Mouse (Mus musculus) adrenal gland, postnatal 4 days (tissue): Measurements from ENCODE around the gene Nr4a3. TPM values are rescaled to one million over a fixed set of nuclear protein-coding genes. Genes with fewer than 3 reads are reported as not detected.

ENCODE experiments used
- DNase-seq, 2 experiments: peaks; one replicate each; pipeline ENCODE4 v3.0.0; 2021 to 2022; ENCODE audit warnings: low spot score in 2 of 2, mixed read lengths in 2 of 2
- long read RNA-seq, 2 experiments: library from polyadenylated mRNA; stranded (forward); transcript quantifications; one replicate each; pipeline ENCODE4 v2.0.0; 2021
- total RNA-seq, 2 experiments: library from RNA; stranded (reverse); gene quantifications; 2 replicates each; pipeline ENCODE4 v1.2.3; 2021

Gene Nr4a3
- total RNA-seq = 10 to 100 TPM; 31.5 to 36.2 TPM
- long read RNA-seq, experiment 1, partial matches to known transcripts = 1 of 1 reads
- long read RNA-seq, experiment 1, other reads (novel, unspliced or antisense) = 0 of 1 reads
- long read RNA-seq, experiment 2, partial matches to known transcripts = 0 of 6 reads
- long read RNA-seq, experiment 2, other reads (novel, unspliced or antisense) = 6 of 6 reads

- DNase-seq = peak; percentile 52 to 68
Observed at GRCm38 (mm10) chr4:48044491-48045211, at the start of gene Nr4a3. Nr4a3 (plus strand) TSS chr4:48045153.

GRCm38 (mm10) chr4:48002969-48003368 lies 42.0 kb upstream of the Nr4a3 start:
- no peak for DNase-seq

- DNase-seq = no peak
Observed at GRCm38 (mm10) chr4:48003456-48003855, 41.5 kb upstream of the Nr4a3 start.

- no peak for DNase-seq
Observed at GRCm38 (mm10) chr4:48006355-48006754, 38.6 kb upstream of the Nr4a3 start.

GRCm38 (mm10) chr4:48012209-48012608 lies 32.7 kb upstream of the Nr4a3 start:
- no peak for DNase-seq

GRCm38 (mm10) chr4:48022966-48023365 lies 22.0 kb upstream of the Nr4a3 start:
- no peak for DNase-seq

- DNase-seq = no peak
Observed at GRCm38 (mm10) chr4:48029652-48030051, 15.3 kb upstream of the Nr4a3 start.

DNA sequence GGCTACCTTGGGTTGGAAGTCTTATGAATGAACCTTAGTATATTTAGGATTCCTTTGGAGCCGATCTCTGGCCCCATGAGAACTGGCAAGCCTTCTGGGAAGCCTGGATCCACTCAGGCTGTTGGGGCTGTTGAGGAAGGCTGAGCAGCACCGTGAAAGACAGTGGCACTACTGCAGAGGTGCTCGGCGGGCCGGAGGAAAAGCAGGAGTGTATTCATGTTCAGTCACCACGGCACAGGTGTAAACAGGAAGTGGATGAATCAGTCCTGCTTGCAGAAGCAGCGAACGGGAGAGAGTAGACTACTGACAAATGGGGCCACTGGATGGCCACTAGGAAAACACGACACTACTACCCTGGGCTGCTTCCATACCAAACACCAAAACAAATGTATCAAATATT lies 10.7 kb upstream of the Nr4a3 start:
- no peak for DNase-seq

DNA sequence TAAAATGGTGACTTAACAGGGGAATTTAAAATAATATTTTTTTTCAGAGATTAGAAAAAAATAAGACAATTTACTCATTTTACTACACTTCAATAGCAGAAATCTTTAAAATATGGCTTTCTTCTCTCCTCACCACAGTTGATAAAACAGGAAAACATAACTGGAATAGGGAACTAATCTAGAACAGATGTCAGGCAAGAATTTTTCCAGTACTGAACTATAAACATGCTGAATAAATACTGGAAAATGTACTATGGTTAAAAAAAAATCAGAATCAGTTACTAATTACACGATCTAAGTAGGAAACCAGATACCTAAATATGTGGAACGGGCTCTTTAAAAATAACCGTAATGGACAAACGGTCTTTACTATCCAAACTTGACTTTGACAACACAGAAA lies 7.3 kb upstream of the Nr4a3 start:
- DNase-seq = no peak

- DNase-seq = no peak
Observed at GRCm38 (mm10) chr4:48038847-48039246, 6.1 kb upstream of the Nr4a3 start.

GRCm38 (mm10) chr4:48039736-48040135 lies 5.2 kb upstream of the Nr4a3 start:
- no peak for DNase-seq

GRCm38 (mm10) chr4:48042466-48042785 lies 2.5 kb upstream of the Nr4a3 start:
- no peak for DNase-seq

DNA sequence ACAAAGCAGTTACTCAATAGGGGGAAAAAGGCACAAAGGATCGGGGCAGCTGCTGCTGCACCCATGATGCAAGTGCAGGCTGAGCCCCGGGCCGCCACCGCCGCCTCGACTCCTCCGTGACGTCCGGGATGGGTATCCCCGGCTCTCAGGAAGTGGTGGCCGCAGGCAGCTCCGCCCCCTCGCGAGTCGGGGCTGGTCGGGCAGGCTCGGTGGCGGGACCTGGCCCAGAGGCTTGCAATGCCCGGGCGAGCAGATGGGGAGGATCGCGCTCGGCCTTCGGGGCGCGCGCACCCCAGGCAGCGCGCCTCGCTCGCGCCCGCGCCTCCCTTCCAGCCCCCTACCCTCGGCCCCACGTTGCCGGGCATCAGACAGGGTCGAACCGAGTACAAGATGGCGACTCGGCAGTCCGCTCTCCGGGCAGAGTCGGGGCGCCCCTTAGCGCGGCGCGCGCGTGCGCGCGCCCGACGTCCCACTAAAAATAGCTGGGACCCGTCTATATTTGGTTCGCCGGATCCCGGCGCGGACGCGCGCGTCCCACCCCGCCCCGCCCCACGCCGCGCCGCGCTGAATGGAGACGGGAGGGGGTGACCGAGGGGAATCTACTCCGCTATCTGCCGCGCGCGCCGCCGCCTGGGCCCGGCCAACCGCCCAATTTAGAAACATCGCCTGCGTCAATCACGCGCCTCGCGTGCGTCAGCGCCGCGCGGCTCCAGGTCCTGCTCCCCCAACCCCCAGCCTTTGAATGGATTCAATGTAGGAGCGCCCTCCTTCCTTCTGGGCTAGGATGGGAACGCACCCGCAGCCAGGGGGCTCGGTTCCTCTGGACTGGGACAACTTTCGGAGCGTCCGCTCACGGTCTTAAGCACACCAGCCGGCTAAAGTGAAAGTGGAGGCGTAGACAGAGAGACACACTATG lies 1.9 kb upstream of the Nr4a3 start:
- peak; percentile 79 to 96 for DNase-seq

DNA sequence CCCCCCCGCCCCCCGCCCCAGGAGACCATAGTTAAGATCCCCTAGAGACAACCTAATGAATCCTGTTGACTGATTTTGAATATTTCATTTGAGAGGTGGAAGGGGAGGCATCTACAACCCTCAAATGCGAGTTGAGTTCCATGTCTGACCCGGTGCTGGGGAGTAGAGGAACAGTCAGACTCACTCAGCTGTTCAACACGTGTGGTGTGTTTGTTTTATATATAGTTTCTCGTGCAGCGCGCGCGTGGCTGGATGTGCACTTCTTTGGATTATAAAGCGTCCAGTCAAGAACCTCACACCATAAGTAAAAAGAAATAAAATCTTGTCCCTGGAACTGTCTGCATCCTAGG lies 837 bp upstream of the Nr4a3 start:
- no peak for DNase-seq

DNA sequence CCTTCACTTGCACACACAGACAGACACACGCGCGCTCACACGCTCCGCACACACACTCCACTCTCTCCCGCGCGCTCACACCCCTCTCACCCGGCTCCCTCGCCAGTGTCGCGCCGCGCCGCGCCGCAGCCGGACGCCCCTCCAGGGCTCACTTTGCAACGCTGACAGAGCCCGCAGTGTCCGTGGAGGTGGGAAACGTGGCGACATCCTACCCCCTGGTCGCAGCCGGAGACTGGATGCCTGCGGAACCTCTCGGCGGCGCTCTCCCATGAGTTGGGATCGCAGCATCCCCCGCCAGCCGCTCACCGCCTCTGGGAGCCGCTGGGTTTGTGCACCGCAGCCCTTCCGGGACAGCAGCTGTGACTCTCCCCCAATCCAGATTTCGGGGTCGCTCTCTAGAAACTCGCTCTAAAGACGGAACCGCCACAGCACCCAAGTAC lies 348 bp downstream of the Nr4a3 start:
- peak in 1 of 2 experiments; percentile 15 for DNase-seq

GRCm38 (mm10) chr4:48045721-48046460 lies 938 bp downstream of the Nr4a3 start:
- peak in 1 of 2 experiments; percentile 12 for DNase-seq

- DNase-seq = no peak
Observed at GRCm38 (mm10) chr4:48046461-48046901, 1.5 kb downstream of the Nr4a3 start.

DNA sequence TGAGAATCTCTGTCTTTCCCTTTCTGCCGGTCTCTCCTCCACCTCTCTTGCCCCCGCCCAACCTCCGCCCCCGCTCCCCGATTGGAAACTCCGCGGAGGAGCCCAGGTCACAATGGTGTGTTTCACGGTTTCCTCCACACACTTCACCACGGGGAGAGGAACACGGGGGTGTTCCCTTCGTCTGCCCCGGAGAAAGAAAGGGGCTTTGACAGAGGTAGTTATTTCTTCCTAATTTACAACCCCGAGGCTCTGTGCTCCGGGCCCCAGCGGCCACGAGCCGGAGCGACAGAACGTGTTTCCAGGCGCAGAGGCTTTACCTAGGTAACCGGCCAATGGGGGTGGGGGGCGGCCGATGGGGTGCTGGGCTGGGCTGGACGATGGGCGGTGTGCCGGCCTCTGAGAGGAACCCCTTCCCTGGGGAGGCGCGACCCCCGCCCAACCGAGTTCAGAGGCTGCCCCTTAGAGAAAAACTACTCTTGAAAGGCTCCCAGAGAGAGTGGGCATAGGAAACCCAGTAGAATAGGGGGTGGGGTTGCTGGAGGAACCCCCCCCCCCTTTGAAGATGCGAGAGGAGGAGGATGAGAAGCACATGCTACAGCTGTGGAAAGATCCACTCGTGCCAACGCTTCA lies 2.3 kb downstream of the Nr4a3 start:
- DNase-seq = no peak

GRCm38 (mm10) chr4:48047766-48048371 lies 2.9 kb downstream of the Nr4a3 start:
- peak in 1 of 2 experiments; percentile 49 for DNase-seq
